Mouse (Mus musculus) sigmoid colon, adult 10 weeks (tissue): ENCODE measurements around the gene Tas2r118. TPM values are rescaled to one million over a fixed set of nuclear protein-coding genes. Genes with fewer than 3 reads are reported as not detected.

Experiments
- polyA plus RNA-seq: library from polyadenylated mRNA; stranded (reverse); fragments of 350-450 nt; fragmentation: Illumina TruSeq; extraction: RNeasy Lipid Tissue Mini Kit (QIAGEN cat#74804); gene quantifications from one replicate; pipeline ENCODE4 v1.2.3, GENCODE M21; 2014; ENCODE audit warnings: low read depth, low replicate concordance

The Tas2r118 gene
- not detected for polyA plus RNA-seq

DNA sequence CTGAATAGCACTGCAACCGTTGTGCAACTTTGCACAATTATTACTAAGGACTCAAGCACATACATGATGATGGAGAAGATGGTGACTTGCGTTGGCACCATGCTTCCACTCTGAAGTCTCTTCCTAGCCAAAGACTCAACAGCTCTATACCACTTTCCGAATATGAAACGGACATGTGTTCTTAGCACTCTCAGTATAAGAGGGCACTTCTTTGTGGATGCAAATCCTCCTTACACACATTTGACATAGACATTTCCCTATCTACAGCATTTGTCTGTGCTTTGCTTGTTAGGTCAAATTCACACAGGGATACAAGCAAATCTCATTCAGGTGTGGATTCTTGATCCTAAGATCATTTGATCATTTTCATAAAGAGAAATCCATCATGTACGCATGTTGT is at the start of gene Tas2r118:
Tas2r118 (minus strand) TSS at position 101 of the 400 bp plus-strand sequence.

Other genes starting within 250 kb of the Tas2r118 start
- gene Cadps2, start 130.6 kb downstream of the Tas2r118 start, polyA plus RNA-seq = 50.2 TPM
- 15.0 TPM for gene Slc13a1, start 198.0 kb upstream of the Tas2r118 start, polyA plus RNA-seq